Comparison of ENCODE assay signal across 8 mouse cellular contexts in the genomic region with DNA sequence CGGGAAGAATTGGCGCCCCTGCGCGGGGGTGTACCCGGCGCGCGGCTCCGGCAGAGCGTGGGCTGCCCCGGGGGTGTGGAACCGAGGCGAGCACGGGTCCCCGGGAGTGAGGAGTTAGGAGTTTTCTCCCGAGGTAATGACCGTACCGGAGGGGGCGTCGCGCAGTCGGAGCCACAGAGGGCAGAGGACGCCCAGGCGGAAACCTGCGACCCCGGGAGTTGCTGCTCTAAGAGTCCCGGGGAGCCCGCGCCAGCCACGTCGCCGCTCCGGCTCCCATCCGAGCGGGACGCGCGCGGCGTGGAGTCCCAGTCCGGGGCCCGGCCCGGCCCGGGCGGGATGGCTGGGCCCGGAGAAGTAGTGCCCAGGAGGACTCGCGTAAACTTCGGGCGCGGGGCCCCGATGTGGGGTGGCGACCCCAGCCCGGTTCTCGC. TPM values are rescaled to one million over a fixed set of nuclear protein-coding genes. Genes with fewer than 3 reads are reported as not detected.
DNase-seq lines count a peak whose midpoint lies in the region; ATAC-seq and TF ChIP-seq lines count a peak whose summit lies in the region.

No protein-coding gene starts in this region.

- WGBS in heart, embryonic 10.5 days: 0% methylated on average over 55 of the region's 55 CpGs
- under 1% methylated on average over 55 of the region's 55 CpGs for WGBS in hindbrain, embryonic 13.5 days
- 0% methylated on average over 54 of the region's 55 CpGs for WGBS in macrophage (ENCODE audit: missing documents)
- WGBS in stomach, embryonic 15.5 days: under 1% methylated on average over 50 of the region's 55 CpGs

- H3K27me3 ChIP-seq in heart, embryonic 10.5 days (ENCODE audit: insufficient read depth, poor library complexity, severe bottlenecking): no peaks in the 10 kb centered on the region
- H3K27me3 ChIP-seq in C2C12 (ENCODE audit: control insufficient read depth, insufficient read depth, insufficient read length): no peaks in the 10 kb centered on the region
- H3K27me3 ChIP-seq in hindbrain, embryonic 13.5 days: no peaks in the 10 kb centered on the region
- no peaks in the 10 kb centered on the region for H3K27me3 ChIP-seq in stomach, embryonic 15.5 days (replicated peaks)

- no peak for TF ChIP-seq CTCF in C2C12 (IDR thresholded peaks at IDR 0.05; ENCODE audit: control insufficient read depth, insufficient read depth, insufficient read length)
- TF ChIP-seq CTCF in cortical plate, adult 2 months (IDR thresholded peaks at IDR 0.05; ENCODE audit: extremely low read depth, insufficient read depth, low read length): no peak

- DNase-seq in heart, embryonic 10.5 days (ENCODE audit: low spot score): peak; percentile 83
- no peak for DNase-seq in heart, postnatal 25 days (ENCODE audit: low spot score)
- DNase-seq in layer of hippocampus, postnatal 14 days (ENCODE audit: low spot score in 2 of 2): no peak

- peaks cover 45% of the 10 kb centered on the region for H3K79me3 ChIP-seq in C2C12 (ENCODE audit: low read depth)

- peak overlapping the region; percentile 89 for H3K9ac ChIP-seq in hindbrain, embryonic 13.5 days
- peak overlapping the region; percentile 94 for H3K9ac ChIP-seq in stomach, embryonic 15.5 days

- H3ac ChIP-seq in C2C12 (ENCODE audit: control insufficient read depth, insufficient read length, low read depth): peak overlapping the region; percentile 95

- peak overlapping the region; percentile 84 for H3K4me2 ChIP-seq in hindbrain, embryonic 13.5 days
- H3K4me2 ChIP-seq in stomach, embryonic 15.5 days: peak overlapping the region; percentile 72

- TF ChIP-seq POLR2A in cortical plate, adult 2 months (IDR thresholded peaks at IDR 0.05; ENCODE audit: extremely low read depth, insufficient read depth, low read length): no peak

- H3K9me3 ChIP-seq in heart, embryonic 10.5 days: no peaks in the 10 kb centered on the region
- no peaks in the 10 kb centered on the region for H3K9me3 ChIP-seq in hindbrain, embryonic 13.5 days
- no peaks in the 10 kb centered on the region for H3K9me3 ChIP-seq in stomach, embryonic 15.5 days

- peak overlapping the region; percentile 93 for H3K4me3 ChIP-seq in heart, embryonic 10.5 days
- peak overlapping the region; percentile 59 for H3K4me3 ChIP-seq in C2C12 (ENCODE audit: insufficient read depth, poor library complexity, severe bottlenecking)
- peak overlapping the region; percentile 58 for H3K4me3 ChIP-seq in cortical plate, adult 2 months (ENCODE audit: insufficient read depth, low read length)
- peak overlapping the region; percentile 89 for H3K4me3 ChIP-seq in hindbrain, embryonic 13.5 days
- peak overlapping the region; percentile 25; the same call in 1 of the 2 replicates for H3K4me3 ChIP-seq in macrophage (ENCODE audit: inconsistent target)
- H3K4me3 ChIP-seq in stomach, embryonic 15.5 days (replicated peaks): peak overlapping the region; percentile 93

- peak; percentile 67 for ATAC-seq in hindbrain, embryonic 13.5 days (ENCODE audit: low FRiP score)
- peak; percentile 30 for ATAC-seq in stomach, embryonic 15.5 days (ENCODE audit: insufficient read depth, low FRiP score, low read depth)

- H3K79me2 ChIP-seq in C2C12 (ENCODE audit: control insufficient read depth, insufficient read depth) (peaks cover 53% of the 10 kb centered on the region), macrophage (ENCODE audit: inconsistent target) (peaks cover 45% of the 10 kb centered on the region)

- intact Hi-C loops in heart, postnatal 25 days (cut with DNase I): loop anchor here (5.0 to 10.0 kb wide), 3 partner anchors 71 to 376 kb away; a partner anchor contains a TSS

- H3K4me1 ChIP-seq in heart, embryonic 10.5 days: peaks cover 21% of the 10 kb centered on the region
- H3K4me1 ChIP-seq in cortical plate, adult 2 months (ENCODE audit: control insufficient read depth, insufficient read depth, low read length): no peaks in the 10 kb centered on the region
- peaks cover 4% of the 10 kb centered on the region for H3K4me1 ChIP-seq in hindbrain, embryonic 13.5 days (replicated peaks)
- H3K4me1 ChIP-seq in stomach, embryonic 15.5 days: peaks cover 10% of the 10 kb centered on the region; the same call in 1 of the 2 replicates

- H3K36me3 ChIP-seq in heart, embryonic 10.5 days: no peaks in the 10 kb centered on the region
- H3K36me3 ChIP-seq in C2C12 (ENCODE audit: control insufficient read depth, insufficient read depth) (no peaks in the 10 kb centered on the region), macrophage (ENCODE audit: inconsistent target) (no peaks in the 10 kb centered on the region)
- no peaks in the 10 kb centered on the region for H3K36me3 ChIP-seq in hindbrain, embryonic 13.5 days
- no peaks in the 10 kb centered on the region for H3K36me3 ChIP-seq in stomach, embryonic 15.5 days

- H3K27ac ChIP-seq in heart, embryonic 10.5 days: peak overlapping the region; percentile 96
- peak overlapping the region; percentile 96 for H3K27ac ChIP-seq in cortical plate, adult 2 months (ENCODE audit: insufficient read depth, low read length)
- H3K27ac ChIP-seq in hindbrain, embryonic 13.5 days: peak overlapping the region; percentile 94
- H3K27ac ChIP-seq in macrophage: 0 out of 2 replicates have a peak overlapping the region, but pooled peaks have one; percentile 32
- H3K27ac ChIP-seq in stomach, embryonic 15.5 days: peak overlapping the region; percentile 93

TF ChIP-seq in C2C12, 6 proteins besides CTCF, POLR2A, EP300 and RAD21:
- TF ChIP-seq FOSL1 (IDR thresholded peaks at IDR 0.05; ENCODE audit: insufficient read depth, low read length, poor library complexity, severe bottlenecking): no peak
- TF ChIP-seq MYOD1 (IDR thresholded peaks at IDR 0.05; ENCODE audit: control insufficient read depth, insufficient read length, low read depth): no peak
- TF ChIP-seq MAX (IDR thresholded peaks at IDR 0.05): no peak
- TF ChIP-seq CEBPB (IDR thresholded peaks at IDR 0.05; ENCODE audit: low read depth): no peak
- TF ChIP-seq USF1 (IDR thresholded peaks at IDR 0.05; ENCODE audit: low read depth): no peak
- no peak for TF ChIP-seq MYOG (IDR thresholded peaks at IDR 0.05; ENCODE audit: control insufficient read depth, extremely low read depth, insufficient read length)
TF ChIP-seq in C2C12: peak in this region for 0.

RNA-seq across cellular contexts. Expression of a gene that starts 0.5 kb away (rescaled TPM):
- 12.7 and 13.5 TPM in 2 replicates for polyA plus RNA-seq in heart, embryonic 10.5 days (2016; fragmentation: Nextera tagmentation; extraction: Ambion mirVana)
- total RNA-seq in heart, postnatal 25 days (2021): 10 to 100 TPM in 1 of 2 experiments, 1 to 10 TPM in 1; 9.3 to 10.2 TPM
- polyA plus RNA-seq in C2C12 (2012; fragmentation: generic; extraction: Trizol) (4.9 TPM), macrophage (2018) (16.4 to 21.5 TPM (median 17.1 TPM) in 3 replicates)
- polyA plus RNA-seq in cortical plate, adult 2 months (2012; rRNA removed): 8.0 and 8.2 TPM in 2 replicates
- polyA plus RNA-seq in hindbrain, embryonic 13.5 days (2015; fragmentation: Nextera tagmentation; extraction: Ambion mirVana): 9.7 and 10.4 TPM in 2 replicates
- 100 to 1,000 TPM in 6 of 26 experiments, 10 to 100 TPM in 20; 39.4 to 161 (median 73.4) TPM for total RNA-seq in macrophage (2018; cell fraction: chromatin; rRNA removed)
- 10 to 100 TPM; 20.5 to 51.2 (median 32.9) TPM for total RNA-seq in macrophage (2018; cell fraction: cytosol; rRNA removed)
- total RNA-seq in macrophage (2018; cell fraction: nucleus; rRNA removed): 100 to 1,000 TPM in 2 of 26 experiments, 10 to 100 TPM in 24; 44.0 to 110 (median 74.3) TPM
- 16.8 and 17.8 TPM in 2 replicates for polyA plus RNA-seq in stomach, embryonic 15.5 days (2015; fragmentation: Nextera tagmentation; extraction: Ambion mirVana)
- total RNA-seq in layer of hippocampus, postnatal 14 days (2021): 10 to 100 TPM; 19.0 to 19.6 TPM

Comparison
In these comparisons a context has a peak if more than half of its experiments do, and no peak if none do; other contexts are left out.
1. H3K27ac ChIP-seq: peak in every context shown above with its lines; median percentile 96 in heart, embryonic 10.5 days; 96 in cortical plate, adult 2 months; 94 in hindbrain, embryonic 13.5 days; 93 in stomach, embryonic 15.5 days; 32 in macrophage.
2. H3K4me3 ChIP-seq: peak in every context shown above with its lines; median percentile 93 in heart, embryonic 10.5 days; 93 in stomach, embryonic 15.5 days; 89 in hindbrain, embryonic 13.5 days; 59 in C2C12; 58 in cortical plate, adult 2 months; 25 in macrophage.